Mouse (Mus musculus) midbrain, embryonic 16.5 days (tissue): ENCODE data around the gene E130116L18Rik. TPM values are rescaled to one million over a fixed set of nuclear protein-coding genes. Genes with fewer than 3 reads are reported as not detected.
"Not testable (repeated sequence)": the region's sequence is repeated elsewhere in the genome, so short reads cannot be mapped to it uniquely, and the experiment has no call there.

Experiments used
- ATAC-seq: fragments of 200-750 bp; cut with Nextera tagmentation; 2 replicates; pipeline ENCODE4 v1.8.0; 2017; ENCODE audit warnings: moderate TSS enrichment
- H3K27ac ChIP-seq: fragments of 300-500 bp; sonication (generic); 2 replicates; pipeline ENCODE4 v1.5.1; 2014; ENCODE audit warnings: mild to moderate bottlenecking, low read length, mixed read lengths
- H3K27me3 ChIP-seq: fragments of 300-500 bp; sonication (generic); 2 replicates; pipeline ENCODE4 v1.6.1; 2014; ENCODE audit warnings: low read depth, low read length, mixed read lengths; ENCODE audit not compliant: control insufficient read depth, insufficient read depth
- H3K36me3 ChIP-seq: fragments of 300-500 bp; sonication (generic); 2 replicates; pipeline ENCODE4 v1.6.1; 2014; ENCODE audit warnings: mild to moderate bottlenecking, low read length, moderate library complexity, mixed read lengths; ENCODE audit not compliant: control insufficient read depth, insufficient read depth
- H3K4me1 ChIP-seq: fragments of 300-500 bp; sonication (generic); 2 replicates; pipeline ENCODE4 v1.6.1; 2014; ENCODE audit warnings: mild to moderate bottlenecking, low read length, mixed read lengths; ENCODE audit not compliant: control insufficient read depth, insufficient read depth
- H3K4me2 ChIP-seq: fragments of 300-500 bp; sonication (generic); 2 replicates; pipeline ENCODE4 v1.6.1; 2014; ENCODE audit warnings: mild to moderate bottlenecking, low read length, mixed read lengths
- H3K4me3 ChIP-seq: fragments of 300-500 bp; sonication (generic); 2 replicates; pipeline ENCODE4 v1.5.1; 2014; ENCODE audit warnings: low read depth, mild to moderate bottlenecking, low read length, moderate library complexity, mixed read lengths
- H3K9ac ChIP-seq: fragments of 300-500 bp; sonication (generic); 2 replicates; pipeline ENCODE4 v1.6.1; 2014; ENCODE audit warnings: low read depth, low read length, mixed read lengths
- H3K9me3 ChIP-seq: fragments of 300-500 bp; sonication (generic); replicated peaks from 2 replicates; pipeline ENCODE4 v1.6.1; 2014; ENCODE audit warnings: mild to moderate bottlenecking, low read length, mixed read lengths; ENCODE audit not compliant: control insufficient read depth, poor library complexity, severe bottlenecking
- WGBS: fragments of 180-500 bp; shearing (Covaris S2); extraction: QIAGEN DNeasy Blood & Tissue Kit; methylation state at CpG from one replicate; pipeline ENCODE4 v1.1.7; 2014; 5-methylcytosine and 5-hydroxymethylcytosine counted together
- polyA plus RNA-seq: library from polyadenylated mRNA; unstranded; fragments of >200 nt; fragmentation: Nextera tagmentation; extraction: Ambion mirVana; gene quantifications from 2 replicates; pipeline ENCODE4 v1.2.1, GENCODE M21; 2015

E130116L18Rik gene
- polyA plus RNA-seq, 1 experiment from 2014 or later: not detected

DNA sequence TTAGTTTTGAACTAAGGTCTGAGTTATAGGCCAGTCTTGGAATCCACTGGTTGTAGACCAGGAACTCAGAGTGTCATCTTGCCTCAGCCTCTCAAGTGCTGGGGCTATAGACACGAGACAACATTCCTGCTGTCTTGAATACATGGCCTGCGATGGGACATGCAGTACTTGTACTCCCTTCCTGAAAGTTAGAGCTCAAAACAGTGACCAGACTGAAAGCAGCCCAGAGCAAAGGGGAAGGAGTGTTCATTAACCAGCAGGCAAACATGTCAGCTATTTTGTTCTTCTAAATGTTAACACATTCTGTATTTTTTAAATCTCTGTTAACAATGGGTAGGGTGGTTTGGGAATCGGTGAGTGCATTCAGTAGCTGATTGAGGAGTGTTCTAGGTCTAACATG, 24.1 kb upstream of the E130116L18Rik start:
- Histone ChIP-seq H3K27ac (no peak overlapping the region), H3K4me1 (no peaks in the 10 kb centered on the region), H3K4me2 (no peak overlapping the region), H3K9ac (no peak overlapping the region), H3K9me3 (no peaks in the 10 kb centered on the region), H3K4me3 (no peak overlapping the region), H3K27me3 (no peaks in the 10 kb centered on the region), H3K36me3 (peaks cover 15% of the 10 kb centered on the region)
- WGBS: 83% methylated on average over 3 of the region's 3 CpGs
- no peak for ATAC-seq

DNA sequence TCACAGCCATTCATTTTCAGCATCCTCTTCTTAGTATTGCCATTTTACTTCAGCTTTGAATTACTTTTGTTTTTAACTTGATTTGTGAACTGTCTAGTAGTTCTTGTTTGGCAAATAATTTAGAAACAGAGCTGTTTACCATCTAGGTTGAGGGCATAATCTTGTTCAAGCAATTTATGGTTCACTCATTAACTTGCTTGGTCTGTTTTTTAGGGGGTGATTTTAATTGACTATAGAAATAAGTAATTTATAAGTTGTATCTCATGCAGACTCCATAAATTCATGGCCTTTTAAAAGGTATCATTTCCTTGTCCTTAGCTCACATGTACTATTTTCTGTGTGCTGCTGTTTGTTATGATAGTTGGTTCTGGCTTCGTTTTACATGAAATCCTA, 23.5 kb upstream of the E130116L18Rik start:
- ATAC-seq: no peak
- Histone ChIP-seq H3K27ac (no peak overlapping the region), H3K27me3 (no peaks in the 10 kb centered on the region), H3K4me1 (no peaks in the 10 kb centered on the region), H3K9me3 (no peaks in the 10 kb centered on the region), H3K9ac (no peak overlapping the region), H3K4me3 (no peak overlapping the region), H3K4me2 (no peak overlapping the region), H3K36me3 (peaks cover 10% of the 10 kb centered on the region)
- 77% methylated on average over 1 of the region's 1 CpGs for WGBS

DNA sequence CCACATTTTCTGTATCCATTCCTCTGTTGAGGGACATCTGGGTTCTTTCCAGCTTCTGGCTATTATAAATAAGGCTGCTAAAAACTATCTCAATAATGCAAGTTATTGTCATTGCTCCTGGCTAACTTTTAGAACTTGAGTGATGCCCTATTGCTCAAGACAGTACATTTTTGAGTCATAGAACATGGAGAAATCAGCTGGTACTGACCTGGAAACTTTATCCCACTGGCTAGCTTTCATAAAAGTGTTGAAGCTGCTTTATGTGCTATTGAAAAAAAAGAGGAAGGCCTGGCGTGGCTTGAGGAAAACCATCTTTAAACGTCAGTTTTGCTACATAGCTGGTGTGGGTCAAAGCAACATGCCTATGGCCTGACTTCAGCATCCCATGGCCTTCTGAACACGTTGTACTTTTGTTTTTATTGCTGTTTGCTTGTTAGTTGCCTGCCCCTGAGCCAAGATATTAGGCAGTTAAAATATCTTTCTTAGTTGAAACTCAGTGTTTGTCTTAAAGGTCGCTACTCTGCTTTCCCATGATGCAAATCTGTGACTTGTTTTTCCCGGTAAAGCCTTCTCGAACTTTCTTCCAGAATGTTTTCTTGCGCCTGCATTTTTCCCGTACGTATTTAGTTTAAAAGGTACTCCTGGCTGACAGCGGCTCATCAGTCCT, 23.0 kb upstream of the E130116L18Rik start:
- Histone ChIP-seq H3K4me1 (no peaks in the 10 kb centered on the region), H3K9me3 (no peaks in the 10 kb centered on the region), H3K4me3 (no peak overlapping the region), H3K36me3 (peaks cover 6% of the 10 kb centered on the region), H3K27ac (no peak overlapping the region), H3K9ac (no peak overlapping the region), H3K4me2 (no peak overlapping the region), H3K27me3 (no peaks in the 10 kb centered on the region)
- no peak for ATAC-seq
- 92% methylated on average over 10 of the region's 10 CpGs for WGBS

DNA sequence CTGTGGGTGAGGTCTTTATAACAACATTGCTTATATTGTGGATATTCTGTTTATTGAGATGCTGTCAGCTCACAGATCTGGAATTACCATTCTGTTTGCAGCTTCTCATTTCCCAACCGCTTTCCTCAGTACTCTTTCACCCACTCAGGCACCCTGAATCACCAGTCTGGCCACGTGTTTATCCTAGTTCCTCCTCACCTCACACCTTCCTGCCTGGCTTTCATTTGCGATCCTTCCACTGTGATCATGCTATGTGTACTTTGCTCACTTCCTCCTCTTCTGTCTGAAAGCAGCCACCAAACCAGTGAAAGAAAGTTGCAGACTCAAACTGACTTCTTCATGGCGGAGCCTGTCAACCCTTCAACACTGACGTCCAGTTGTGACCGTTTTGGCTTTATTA, 20.1 kb upstream of the E130116L18Rik start:
- 95% methylated on average over 6 of the region's 6 CpGs for WGBS
- no peak overlapping the region for H3K27ac ChIP-seq
- no peak overlapping the region for H3K9ac ChIP-seq
- H3K27me3 ChIP-seq: no peaks in the 10 kb centered on the region
- no peak overlapping the region for H3K4me2 ChIP-seq
- ATAC-seq: no peak
- H3K4me3 ChIP-seq: no peak overlapping the region
- peaks cover 5% of the 10 kb centered on the region; the same call in 1 of the 2 replicates for H3K36me3 ChIP-seq
- no peaks in the 10 kb centered on the region for H3K4me1 ChIP-seq
- no peaks in the 10 kb centered on the region for H3K9me3 ChIP-seq

DNA sequence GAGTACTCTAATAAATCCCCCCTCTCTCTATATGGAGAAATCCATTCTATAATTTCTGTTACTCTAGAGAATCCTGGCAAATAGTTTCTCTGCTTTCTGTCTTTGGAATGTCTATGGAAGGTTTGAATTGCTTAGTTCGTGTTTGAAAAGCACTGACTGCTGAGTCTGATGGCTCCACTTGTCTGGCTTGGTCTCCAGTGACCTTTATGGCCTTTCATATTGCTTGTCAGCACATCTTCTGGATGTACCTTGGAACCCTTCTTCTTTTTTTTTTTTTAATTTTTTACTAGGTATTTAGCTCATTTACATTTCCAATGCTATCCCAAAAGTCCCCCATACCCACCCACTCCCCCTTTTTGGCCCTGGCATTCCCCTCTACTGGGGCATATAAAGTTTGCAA, 1.4 kb upstream of the E130116L18Rik start:
- ATAC-seq, H3K36me3 ChIP-seq, H3K27me3 ChIP-seq, H3K9me3 ChIP-seq, H3K4me3 ChIP-seq, H3K4me1 ChIP-seq, H3K27ac ChIP-seq, H3K9ac ChIP-seq: not testable (repeated sequence)
- 88% methylated on average over 1 of the region's 1 CpGs for WGBS
- peak overlapping the region; percentile 77 for H3K4me2 ChIP-seq

DNA sequence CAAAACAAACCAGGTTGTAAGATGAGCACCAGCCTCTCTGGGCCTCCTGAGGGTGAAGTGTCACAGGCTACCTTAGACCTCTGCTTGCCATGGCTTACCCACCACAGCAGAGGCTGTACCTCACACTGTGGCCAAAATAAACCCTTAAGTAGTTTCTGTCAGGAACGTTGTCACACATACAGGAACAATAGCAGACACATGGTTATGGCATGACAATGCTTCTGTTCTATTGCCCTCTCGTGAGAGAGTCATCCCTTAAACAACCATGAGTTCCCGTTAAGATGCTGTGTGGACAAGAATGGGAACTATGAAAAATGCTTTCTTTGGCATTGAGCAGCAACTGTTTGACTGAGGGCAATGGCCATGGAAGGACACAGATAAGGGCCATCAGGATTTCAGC, 1.3 kb downstream of the E130116L18Rik start, which contains the start of gene Galnt11:
TSS of gene Galnt11 (plus strand) at position 301 of the 400 bp plus-strand sequence.
- no peak for ATAC-seq
- Histone ChIP-seq H3K36me3 (no peaks in the 10 kb centered on the region), H3K9ac (peak within 1 kb of the TSS; percentile 89), H3K4me3 (peak within 1 kb of the TSS; percentile 77), H3K4me2 (peak within 1 kb of the TSS; percentile 77), H3K27ac (peak within 1 kb of the TSS; percentile 94), H3K27me3 (no peaks in the 10 kb centered on the region), H3K9me3 (no peaks in the 10 kb centered on the region), H3K4me1 (peaks cover 9% of the 10 kb centered on the region)
- 93% methylated on average over 3 of the region's 3 CpGs for WGBS

DNA sequence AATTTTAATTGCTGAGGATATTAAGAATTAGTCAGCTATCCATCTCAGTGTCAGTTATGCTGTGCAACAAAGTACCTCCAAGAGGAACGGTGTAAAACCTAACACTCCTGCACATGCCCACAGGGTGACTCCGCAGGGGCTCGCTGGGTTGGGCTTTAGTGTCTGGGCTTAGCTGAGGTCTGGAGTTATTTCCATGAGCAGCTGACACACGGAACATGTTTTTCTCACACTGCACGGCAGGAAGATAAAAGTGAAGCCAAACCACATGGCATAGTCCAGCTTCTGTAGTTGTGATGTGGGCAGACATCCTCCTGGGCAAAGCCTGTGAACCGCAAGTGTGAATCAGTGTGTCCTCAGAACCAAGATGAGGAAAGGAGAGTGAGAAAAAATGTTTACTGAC, 7.9 kb downstream of the E130116L18Rik start:
- Histone ChIP-seq H3K4me2 (no peak overlapping the region), H3K36me3 (no peaks in the 10 kb centered on the region), H3K4me1 (no peaks in the 10 kb centered on the region), H3K9me3 (no peaks in the 10 kb centered on the region), H3K9ac (no peak overlapping the region), H3K27me3 (no peaks in the 10 kb centered on the region), H3K4me3 (no peak overlapping the region), H3K27ac (no peak overlapping the region)
- WGBS: 89% methylated on average over 6 of the region's 6 CpGs
- ATAC-seq: no peak

DNA sequence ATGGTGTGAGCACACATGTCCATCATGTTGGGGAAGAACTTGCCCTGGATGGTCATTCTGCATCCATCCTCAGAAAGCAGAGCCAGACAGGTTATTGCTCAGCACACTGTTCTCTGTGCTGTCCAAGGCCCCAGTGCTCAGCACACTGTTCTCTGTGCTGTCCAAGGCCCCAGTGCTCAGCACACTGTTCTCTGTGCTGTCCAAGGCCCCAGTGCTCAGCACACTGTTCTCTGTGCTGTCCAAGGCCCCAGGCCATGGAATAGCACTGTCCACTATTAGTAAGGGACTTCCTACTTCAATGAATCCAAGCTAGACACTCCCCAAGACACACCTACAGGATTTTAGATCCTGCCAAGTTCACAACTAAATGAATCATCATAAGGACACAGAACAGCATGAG, 9.7 kb downstream of the E130116L18Rik start:
- not testable (repeated sequence) for H3K27me3 ChIP-seq, H3K9ac ChIP-seq, H3K27ac ChIP-seq, H3K4me2 ChIP-seq, ATAC-seq, H3K4me3 ChIP-seq, H3K36me3 ChIP-seq, H3K9me3 ChIP-seq, H3K4me1 ChIP-seq

DNA sequence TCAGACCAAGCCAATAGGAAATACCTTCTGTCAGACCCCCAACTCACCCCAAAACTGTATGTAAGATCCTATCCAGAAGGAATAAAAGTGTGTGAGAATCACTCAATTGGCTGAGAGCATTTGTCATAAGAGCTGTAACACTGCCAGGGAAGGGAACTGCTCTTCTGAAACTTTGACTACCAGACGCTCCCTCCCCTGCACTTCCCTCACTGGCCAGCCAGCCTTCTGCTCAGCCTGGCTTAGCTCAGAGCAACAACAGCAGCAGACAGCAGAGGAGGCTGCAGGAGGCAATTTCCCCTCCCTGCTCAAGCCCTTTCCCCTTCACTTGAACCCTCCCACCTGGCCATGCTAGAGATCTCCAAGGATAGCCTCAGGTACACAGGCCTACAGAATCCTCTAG, 11.1 kb downstream of the E130116L18Rik start:
- no peak overlapping the region for H3K27ac ChIP-seq
- no peak overlapping the region for H3K4me3 ChIP-seq
- H3K36me3 ChIP-seq: no peaks in the 10 kb centered on the region
- H3K9me3 ChIP-seq: no peaks in the 10 kb centered on the region
- 75% methylated on average over 1 of the region's 1 CpGs for WGBS
- no peaks in the 10 kb centered on the region for H3K27me3 ChIP-seq
- no peaks in the 10 kb centered on the region for H3K4me1 ChIP-seq
- H3K4me2 ChIP-seq: no peak overlapping the region
- no peak overlapping the region for H3K9ac ChIP-seq
- no peak for ATAC-seq
